In the genomic region with DNA sequence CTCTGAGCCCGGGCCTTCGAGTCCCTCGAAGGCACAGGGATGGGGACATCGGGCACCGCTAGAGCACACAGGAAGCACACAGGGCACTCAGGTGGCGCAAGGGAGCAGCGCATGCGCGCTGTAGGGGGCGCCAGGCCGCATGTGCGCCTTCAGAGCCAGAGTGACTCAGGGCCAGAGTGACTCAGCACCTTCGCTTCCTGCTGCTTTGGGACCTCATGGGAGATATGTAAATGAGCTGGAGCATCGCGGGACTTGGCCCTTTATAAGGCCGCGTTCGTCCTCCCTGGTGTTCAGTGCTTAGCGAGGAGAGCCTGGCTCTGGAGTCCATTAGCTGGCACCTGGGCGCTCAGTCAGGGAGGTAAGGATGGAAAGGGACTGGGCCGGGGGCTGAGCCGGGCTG, we compare ENCODE assay signal across 25 mouse cellular contexts. TPM values are rescaled to one million over a fixed set of nuclear protein-coding genes. Genes with fewer than 3 reads are reported as not detected.
A peak's percentile ranks its signal among the peaks of the same experiment; 100 is the strongest.
DNase-seq lines count a peak whose midpoint lies in the region; ATAC-seq and TF ChIP-seq lines count a peak whose summit lies in the region.
"Had no signal": no experiment of that assay in that cellular context is flagged by ENCODE, and none has a peak within 500 bp of the region (broad histone marks: within the 10 kb centered on the region; RNA-seq: fewer than 3 reads in every experiment).

Gene Tex19.1, plus strand, starts transcription at position 279 of the 400 bp plus-strand sequence.

- H3K4me2 ChIP-seq in liver, embryonic 13.5 days, result no peak within 1 kb of the TSS
- H3K4me2 ChIP-seq in liver, embryonic 11.5 days, result no peak within 1 kb of the TSS
- no peak within 1 kb of the TSS for H3K4me2 ChIP-seq in liver, embryonic 14.5 days (ENCODE audit: low read depth)
- H3K4me2 ChIP-seq: embryonic facial prominence, embryonic 13.5 days; hindbrain, embryonic 14.5 days; intestine, embryonic 15.5 days; kidney, embryonic 15.5 days; limb, embryonic 15.5 days; midbrain, embryonic 15.5 days had no signal

- TF ChIP-seq EP300 in liver, embryonic 14.5 days (IDR thresholded peaks at IDR 0.05; ENCODE audit: low read depth), result no peak
- TF ChIP-seq EP300 in heart, adult 2 months (IDR thresholded peaks at IDR 0.05; ENCODE audit: insufficient read depth, low read depth, low read length), result no peak

- peak; percentile 28 for DNase-seq in liver, embryonic 13.5 days
- DNase-seq in liver, embryonic 11.5 days (ENCODE audit: low spot score), result no peak
- DNase-seq in NIH3T3 (ENCODE audit: low read depth), result peak; percentile 18
- DNase-seq in liver, embryonic 14.5 days (ENCODE audit: low read depth in 3 of 3, low spot score in 3 of 3), result no peak
- peak; percentile 90 for DNase-seq in testis, postnatal 14 days (ENCODE audit: low spot score)
- no peak for DNase-seq in ovary, postnatal 36 days (ENCODE audit: low spot score)
- DNase-seq in heart, adult 2 months, result no peak
- DNase-seq in adrenal gland, adult 18-20 months (ENCODE audit: low spot score in 2 of 2), result no peak
- DNase-seq: cerebellum, adult 2 months; gastrocnemius, postnatal 14 days; heart, postnatal 14 days; layer of hippocampus, postnatal 36 days had no signal

- peak; percentile 37 for TF ChIP-seq CTCF in liver, embryonic 14.5 days (IDR thresholded peaks at IDR 0.05; ENCODE audit: low read depth)
- TF ChIP-seq CTCF in heart, adult 2 months (IDR thresholded peaks at IDR 0.05), result no peak

- H3K9ac ChIP-seq in liver, embryonic 13.5 days, result no peak within 1 kb of the TSS
- H3K9ac ChIP-seq in liver, embryonic 11.5 days (ENCODE audit: low read depth, low read length), result no peak within 1 kb of the TSS
- H3K9ac ChIP-seq in liver, embryonic 14.5 days (replicated peaks), result no peak within 1 kb of the TSS
- no peak within 1 kb of the TSS for H3K9ac ChIP-seq in heart, adult 2 months (ENCODE audit: low read depth, low read length)
- H3K9ac ChIP-seq: embryonic facial prominence, embryonic 13.5 days; hindbrain, embryonic 14.5 days; intestine, embryonic 15.5 days; kidney, embryonic 15.5 days; limb, embryonic 15.5 days; midbrain, embryonic 15.5 days had no signal

- intact Hi-C loops in heart, adult 2 months (cut with DNase I), result no loop called here

- H3K27ac ChIP-seq in liver, embryonic 13.5 days, result no peak within 1 kb of the TSS
- H3K27ac ChIP-seq in liver, embryonic 11.5 days (ENCODE audit: low read depth, low read length), result no peak within 1 kb of the TSS
- no peak within 1 kb of the TSS for H3K27ac ChIP-seq in liver, embryonic 14.5 days
- H3K27ac ChIP-seq in heart, adult 2 months, result no peak within 1 kb of the TSS
- H3K27ac ChIP-seq: embryonic facial prominence, embryonic 13.5 days; heart, embryonic 10.5 days; hindbrain, embryonic 14.5 days; intestine, embryonic 15.5 days; kidney, embryonic 15.5 days; limb, embryonic 15.5 days; midbrain, embryonic 15.5 days had no signal

- TF ChIP-seq POLR2A in heart, adult 2 months (IDR thresholded peaks at IDR 0.05; ENCODE audit: insufficient read depth, low read depth, low read length), result no peak

- ATAC-seq in liver, embryonic 13.5 days (ENCODE audit: low read depth), result no peak
- no peak for ATAC-seq in liver, embryonic 11.5 days (replicated peaks; ENCODE audit: low FRiP score)
- ATAC-seq in liver, embryonic 14.5 days (ENCODE audit: insufficient read depth), result no peak
- ATAC-seq: intestine, embryonic 15.5 days; midbrain, embryonic 15.5 days had no signal

- no peaks in the 10 kb centered on the region for H3K9me3 ChIP-seq in liver, embryonic 13.5 days (replicated peaks)
- H3K9me3 ChIP-seq in liver, embryonic 11.5 days (ENCODE audit: control insufficient read depth, low read length), result no peaks in the 10 kb centered on the region
- H3K9me3 ChIP-seq in liver, embryonic 14.5 days (ENCODE audit: control insufficient read depth, low read length), result no peaks in the 10 kb centered on the region
- H3K9me3 ChIP-seq: embryonic facial prominence, embryonic 13.5 days; heart, embryonic 10.5 days; intestine, embryonic 15.5 days; kidney, embryonic 15.5 days; limb, embryonic 15.5 days; midbrain, embryonic 15.5 days had no signal

- H3K4me3 ChIP-seq in liver, embryonic 13.5 days (replicated peaks), result no peak within 1 kb of the TSS
- no peak within 1 kb of the TSS for H3K4me3 ChIP-seq in liver, embryonic 11.5 days (ENCODE audit: low read depth, low read length)
- H3K4me3 ChIP-seq in liver, embryonic 14.5 days (ENCODE audit: insufficient read depth in 1 of 2, low read depth in 2 of 2, low read length in 2 of 2), result no peak within 1 kb of the TSS
- H3K4me3 ChIP-seq in heart, adult 2 months, result no peak within 1 kb of the TSS
- H3K4me3 ChIP-seq: embryonic facial prominence, embryonic 13.5 days; heart, embryonic 10.5 days; intestine, embryonic 15.5 days; kidney, embryonic 15.5 days; limb, embryonic 15.5 days; midbrain, embryonic 15.5 days had no signal

- H3K4me1 ChIP-seq in liver, embryonic 13.5 days (replicated peaks), result no peaks in the 10 kb centered on the region; the same call in 1 of the 2 replicates
- 0 out of 2 replicates have a peak, but pooled peaks cover 2% of the 10 kb centered on the region for H3K4me1 ChIP-seq in liver, embryonic 11.5 days (replicated peaks; ENCODE audit: control insufficient read depth, insufficient read depth, low read length)
- H3K4me1 ChIP-seq in liver, embryonic 14.5 days (replicated peaks; ENCODE audit: control insufficient read depth in 2 of 2, insufficient read depth in 2 of 2, low read length in 1 of 2), result peaks cover 0 to 4% of the 10 kb centered on the region in 2 experiments; a peak in 2 of 4 replicates
- H3K4me1 ChIP-seq in heart, adult 2 months (ENCODE audit: control insufficient read depth, insufficient read depth, low read length), result no peaks in the 10 kb centered on the region
- H3K4me1 ChIP-seq: embryonic facial prominence, embryonic 13.5 days; heart, embryonic 10.5 days; intestine, embryonic 15.5 days; kidney, embryonic 15.5 days; limb, embryonic 15.5 days; midbrain, embryonic 15.5 days had no signal

- no peaks in the 10 kb centered on the region for H3K79me2 ChIP-seq in heart, adult 2 months (replicated peaks; ENCODE audit: control insufficient read depth, insufficient read depth, low read length)

- no peaks in the 10 kb centered on the region for H3K36me3 ChIP-seq in liver, embryonic 13.5 days
- no peaks in the 10 kb centered on the region for H3K36me3 ChIP-seq in liver, embryonic 11.5 days (ENCODE audit: control insufficient read depth, insufficient read depth, low read length)
- H3K36me3 ChIP-seq in liver, embryonic 14.5 days (replicated peaks; ENCODE audit: control insufficient read depth, insufficient read depth, low read depth), result no peaks in the 10 kb centered on the region
- H3K36me3 ChIP-seq in heart, adult 2 months (ENCODE audit: control insufficient read depth, insufficient read depth, low read length), result no peaks in the 10 kb centered on the region
- H3K36me3 ChIP-seq: embryonic facial prominence, embryonic 13.5 days; heart, embryonic 10.5 days; intestine, embryonic 15.5 days; kidney, embryonic 15.5 days; limb, embryonic 15.5 days; midbrain, embryonic 15.5 days had no signal

- H3K27me3 ChIP-seq in liver, embryonic 13.5 days, result no peaks in the 10 kb centered on the region
- no peaks in the 10 kb centered on the region for H3K27me3 ChIP-seq in liver, embryonic 11.5 days (replicated peaks; ENCODE audit: control insufficient read depth, insufficient read depth, low read length)
- H3K27me3 ChIP-seq in liver, embryonic 14.5 days (ENCODE audit: control insufficient read depth, insufficient read depth, low read length), result no peaks in the 10 kb centered on the region
- H3K27me3 ChIP-seq in heart, adult 2 months (ENCODE audit: control insufficient read depth, insufficient read depth, low read length), result no peaks in the 10 kb centered on the region
- H3K27me3 ChIP-seq: embryonic facial prominence, embryonic 13.5 days; intestine, embryonic 15.5 days; kidney, embryonic 15.5 days; limb, embryonic 15.5 days; midbrain, embryonic 15.5 days had no signal

- 84% methylated on average over 22 of the region's 22 CpGs for WGBS in liver, embryonic 13.5 days (ENCODE audit: insufficient replicate concordance)
- 91% methylated on average over 22 of the region's 22 CpGs for WGBS in liver, embryonic 11.5 days
- WGBS in liver, embryonic 14.5 days (ENCODE audit: insufficient replicate concordance), result 88% methylated on average over 22 of the region's 22 CpGs
- 87% methylated on average over 22 of the region's 22 CpGs for WGBS in heart, adult 2 months

RNA-seq across cellular contexts. Expression of gene Tex19.1, which starts in this region (rescaled TPM):
- 0.09 and 0.19 TPM in 2 replicates for polyA plus RNA-seq in liver, embryonic 13.5 days (2015; fragmentation: Nextera tagmentation; extraction: Ambion mirVana)
- 0.43 and 0.44 TPM in 2 replicates for polyA plus RNA-seq in liver, embryonic 11.5 days (2014; fragmentation: Nextera tagmentation; extraction: Ambion mirVana)
- 0.06 and 0.08 TPM in 2 replicates for polyA plus RNA-seq in liver, embryonic 14.5 days (2012; rRNA removed)
- not detected in 2 replicates for polyA plus RNA-seq in liver, embryonic 14.5 days (2014; fragmentation: Nextera tagmentation; extraction: Ambion mirVana)
- total RNA-seq in heart, adult 2 months (2021), result not detected
- not detected in 2 replicates for polyA plus RNA-seq in heart, adult 2 months (2012; rRNA removed)
- not detected for total RNA-seq in adrenal gland, adult 18-20 months (2021)
- total RNA-seq: common myeloid progenitor, adult 5-6 weeks; gastrocnemius, postnatal 14 days; heart, postnatal 14 days; layer of hippocampus, adult 18-20 months; layer of hippocampus, postnatal 36 days; left cerebral cortex, postnatal 25 days; megakaryocyte, adult 5-6 weeks had no signal
- polyA plus RNA-seq: brain, embryonic 14.5 days; hindbrain, embryonic 14.5 days; intestine, embryonic 15.5 days; kidney, embryonic 15.5 days; limb, embryonic 15.5 days; lung, embryonic 16.5 days; midbrain, embryonic 15.5 days had no signal

Comparison
In these comparisons a context has a peak if more than half of its experiments do, and no peak if none do; other contexts are left out.
1. Peak in DNase-seq in liver, embryonic 13.5 days; RNA of the gene not detected or under 1 TPM.
2. DNase-seq: peak in NIH3T3 (single experiment) and testis, postnatal 14 days (single experiment); none in liver, embryonic 11.5 days (single experiment), liver, embryonic 14.5 days (0 of 3), ovary, postnatal 36 days (single experiment), heart, adult 2 months (0 of 2) and adrenal gland, adult 18-20 months (0 of 2).